Mouse (Mus musculus): ENCODE measurements around the gene Vps18.
A peak's percentile ranks its signal among the peaks of the same experiment; 100 is the strongest.

Gene Vps18

GRCm38 (mm10) chr2:119292281-119292680 is 3.7 kb downstream of the Vps18 start:
- no peak for DNase-seq (ENCODE audit: low read depth)

- DNase-seq (ENCODE audit: low read depth) = no peak
These were observed 4.3 kb downstream of the Vps18 start for GRCm38 (mm10) chr2:119292852-119293251.

GRCm38 (mm10) chr2:119293311-119293710 is 4.8 kb downstream of the Vps18 start:
- DNase-seq (ENCODE audit: low read depth) = no peak

GRCm38 (mm10) chr2:119293776-119294390 is 5.3 kb downstream of the Vps18 start:
- no peak for DNase-seq (ENCODE audit: low read depth)

- no peak for DNase-seq (ENCODE audit: low read depth)
These were observed 5.9 kb downstream of the Vps18 start for GRCm38 (mm10) chr2:119294411-119294810.

DNA sequence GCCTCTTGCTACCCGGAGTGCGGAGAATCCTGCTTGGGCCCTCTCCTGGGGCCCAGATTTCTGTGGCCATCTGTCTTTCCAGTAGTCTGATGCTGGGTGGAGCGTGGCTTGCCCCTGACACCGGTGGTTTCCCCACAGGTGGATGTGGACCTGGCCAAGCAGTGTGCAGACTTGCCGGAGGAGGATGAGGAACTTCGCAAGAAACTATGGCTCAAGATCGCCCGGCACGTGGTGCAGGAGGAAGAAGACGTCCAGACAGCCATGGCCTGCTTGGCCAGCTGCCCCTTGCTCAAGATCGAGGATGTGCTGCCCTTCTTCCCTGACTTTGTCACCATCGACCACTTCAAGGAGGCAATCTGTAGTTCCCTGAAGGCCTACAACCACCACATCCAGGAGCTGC is 8.2 kb downstream of the Vps18 start:
- DNase-seq (ENCODE audit: low read depth) = no peak

GRCm38 (mm10) chr2:119297506-119297905 is 9.0 kb downstream of the Vps18 start:
- no peak for DNase-seq (ENCODE audit: low read depth)

GRCm38 (mm10) chr2:119298330-119298729 is 9.8 kb downstream of the Vps18 start:
- peak; percentile 27 for DNase-seq (ENCODE audit: low read depth)

DNA sequence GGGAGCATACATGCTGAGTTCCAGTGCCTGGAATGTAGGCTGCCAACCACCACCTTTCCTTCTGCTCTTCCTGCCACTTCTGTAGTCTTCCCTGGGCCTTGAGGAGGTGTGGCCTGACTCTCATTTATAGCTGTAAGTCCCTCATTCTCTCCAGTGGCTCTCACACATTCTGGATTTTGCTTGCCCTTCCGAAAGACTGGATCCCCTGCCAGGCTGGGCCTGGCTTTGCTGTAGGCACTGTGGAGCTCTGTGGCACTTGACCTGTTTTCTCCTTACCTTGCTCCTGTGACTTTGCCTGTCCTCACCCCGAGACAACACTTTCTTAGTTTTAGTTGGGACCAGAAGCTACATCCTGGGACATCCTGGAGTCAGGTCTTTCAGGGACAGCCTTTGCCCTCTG is 10.3 kb downstream of the Vps18 start:
- DNase-seq (ENCODE audit: low read depth) = no peak

GRCm38 (mm10) chr2:119299981-119300818 is 11.7 kb downstream of the Vps18 start:
- peak; percentile 44 for DNase-seq (ENCODE audit: low read depth)

- DNase-seq (ENCODE audit: low read depth) = no peak
These were observed 12.4 kb downstream of the Vps18 start for GRCm38 (mm10) chr2:119300819-119301493.

- no peak for DNase-seq (ENCODE audit: low read depth)
These were observed 14.3 kb downstream of the Vps18 start for GRCm38 (mm10) chr2:119302876-119303275.

GRCm38 (mm10) chr2:119304391-119304790 is 15.9 kb downstream of the Vps18 start:
- no peak for DNase-seq (ENCODE audit: low read depth)

GRCm38 (mm10) chr2:119304798-119305208 is 16.3 kb downstream of the Vps18 start:
- no peak for DNase-seq (ENCODE audit: low read depth)

DNA sequence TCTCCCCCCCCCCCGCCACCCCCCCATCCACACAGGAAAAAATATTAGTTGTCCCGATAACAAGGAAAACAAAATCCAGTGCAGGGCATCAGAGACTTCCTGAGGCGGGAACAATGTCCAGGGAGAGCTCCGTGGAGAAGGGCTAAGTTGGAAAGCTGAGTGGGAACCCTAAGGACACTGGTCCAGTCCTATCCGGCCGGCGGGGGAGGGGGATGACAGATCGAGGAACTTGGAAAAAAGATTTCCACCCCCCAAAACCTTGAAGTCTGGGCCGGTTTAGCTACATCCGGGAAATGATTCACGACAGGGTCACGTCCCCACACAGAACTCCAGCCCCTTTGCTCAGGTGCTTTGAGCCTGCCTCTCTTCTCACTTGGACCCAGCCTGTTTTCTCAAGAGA is 23.0 kb downstream of the Vps18 start:
- DNase-seq (ENCODE audit: low read depth) = no peak

GRCm38 (mm10) chr2:119312380-119312958 is 23.9 kb downstream of the Vps18 start:
- no peak for DNase-seq (ENCODE audit: low read depth)

GRCm38 (mm10) chr2:119313780-119314479 is 25.4 kb downstream of the Vps18 start:
- no peak for DNase-seq (ENCODE audit: low read depth)

GRCm38 (mm10) chr2:119314742-119315310 is 26.3 kb downstream of the Vps18 start:
- DNase-seq (ENCODE audit: low read depth) = no peak

GRCm38 (mm10) chr2:119318043-119318710 is 29.6 kb downstream of the Vps18 start:
- no peak for DNase-seq (ENCODE audit: low read depth)

DNA sequence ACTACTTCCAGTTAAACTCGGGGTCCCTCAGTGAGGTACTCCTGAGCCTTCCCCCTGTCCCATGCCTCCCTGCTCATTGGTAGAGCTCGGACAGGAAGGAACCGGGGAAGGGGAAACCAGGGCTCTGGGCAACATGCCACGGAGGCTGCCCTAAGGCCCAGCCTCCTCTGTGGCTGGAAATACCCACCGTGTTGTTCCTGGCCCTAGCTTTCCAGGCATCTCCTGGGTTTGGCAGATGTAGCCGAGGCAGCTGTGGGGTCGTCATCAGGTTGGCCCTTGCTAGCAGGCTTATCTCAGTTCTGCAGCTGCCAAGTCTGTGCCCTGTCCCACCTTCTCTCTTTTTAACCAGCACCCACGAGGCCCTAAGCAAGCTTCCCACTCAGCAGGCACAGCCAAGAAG is 32.0 kb downstream of the Vps18 start:
- DNase-seq (ENCODE audit: low read depth) = no peak

Data from fibroblast of lung, adult 2 months (primary cell).